Mouse (Mus musculus) fat pad, adult 2 months (tissue): Measurements from ENCODE around the gene Syna.

Source experiments
- DNase-seq: peaks from one replicate; pipeline ENCODE4 v3.0.0-alpha.2; 2011; ENCODE audit warnings: low read depth, low spot score; ENCODE audit errors: extremely low read depth

Gene Syna

DNA sequence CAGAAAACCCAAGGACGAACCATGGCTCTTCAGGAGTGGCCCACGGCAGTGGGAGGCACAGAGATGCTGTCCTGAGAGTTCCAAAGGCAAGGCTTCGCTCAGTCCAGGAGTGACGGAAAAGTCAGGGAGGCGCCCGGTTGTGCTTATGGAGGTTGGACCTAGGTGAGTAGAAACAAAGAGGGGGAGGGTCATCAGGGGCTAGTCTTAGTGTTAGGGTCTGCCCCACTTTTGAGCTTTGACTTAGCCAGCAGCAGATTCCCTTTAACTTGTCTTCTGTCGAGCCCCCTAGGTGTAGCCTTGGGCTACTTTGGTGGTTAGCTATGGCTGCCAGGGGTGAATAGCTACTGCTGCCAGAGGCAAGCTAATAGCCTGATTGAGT, at the start of gene Syna:
Syna (minus strand) TSS at position 101 of the 379 bp plus-strand sequence.
- no peak for DNase-seq

DNA sequence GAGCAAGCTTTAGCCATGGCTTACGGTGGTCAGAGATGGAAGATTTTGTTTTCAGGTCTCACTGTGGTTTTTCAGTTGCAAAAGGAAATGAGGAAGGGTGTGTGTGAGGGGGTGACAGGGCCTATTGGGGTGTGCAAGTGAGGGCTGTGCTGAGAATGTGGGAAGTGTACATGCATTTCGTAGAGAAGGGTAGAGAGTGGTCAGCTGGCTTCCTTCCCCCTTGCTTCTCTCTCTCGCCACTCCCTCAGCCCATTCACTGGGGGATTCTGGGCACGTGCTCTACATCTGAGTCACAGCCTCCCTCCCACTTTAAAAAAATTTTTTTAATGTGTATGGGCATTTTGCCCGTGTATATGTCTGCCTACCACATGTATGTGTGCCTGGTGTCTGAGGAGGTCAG, 47.1 kb upstream of the Syna start:
- DNase-seq: no peak

DNA sequence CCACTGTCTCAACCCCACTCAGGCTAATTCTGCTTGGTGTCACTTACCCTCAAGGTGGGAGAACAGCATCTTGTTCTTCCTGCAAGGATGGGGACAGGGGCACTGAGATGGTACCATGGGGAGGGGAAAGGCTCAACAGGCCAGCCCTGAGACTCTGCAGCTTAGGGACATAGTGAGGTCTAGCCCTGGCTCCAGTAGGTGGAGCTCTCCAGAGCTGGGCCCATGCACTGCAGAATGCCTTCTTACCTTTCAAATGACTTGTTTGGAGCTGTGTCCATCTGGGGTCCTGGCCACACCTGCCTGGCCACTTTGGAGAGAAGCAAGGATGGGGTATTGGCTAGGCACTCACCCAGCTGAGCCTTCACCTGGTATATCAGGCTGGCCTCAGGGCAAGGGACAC, 46.3 kb upstream of the Syna start:
- DNase-seq: no peak

DNA sequence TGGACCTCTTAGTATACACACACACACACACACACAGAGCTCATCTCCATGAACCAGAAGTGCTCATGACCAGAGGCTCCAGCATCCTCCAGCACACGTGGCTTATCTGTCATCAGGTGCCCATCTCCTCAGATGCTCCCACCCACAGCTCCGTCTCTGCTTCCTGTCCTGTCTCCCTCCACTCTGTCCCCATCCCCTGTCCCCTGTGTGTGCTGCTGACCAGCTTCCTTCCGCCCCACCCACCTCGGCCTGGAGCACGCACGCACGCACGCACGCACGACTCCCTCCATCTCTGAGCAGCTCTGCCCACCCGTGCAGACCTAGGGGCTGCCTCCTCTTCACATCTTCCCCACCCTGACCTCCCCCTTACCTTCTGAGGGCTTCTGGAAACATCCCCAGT, 44.4 kb upstream of the Syna start:
- DNase-seq: no peak

DNA sequence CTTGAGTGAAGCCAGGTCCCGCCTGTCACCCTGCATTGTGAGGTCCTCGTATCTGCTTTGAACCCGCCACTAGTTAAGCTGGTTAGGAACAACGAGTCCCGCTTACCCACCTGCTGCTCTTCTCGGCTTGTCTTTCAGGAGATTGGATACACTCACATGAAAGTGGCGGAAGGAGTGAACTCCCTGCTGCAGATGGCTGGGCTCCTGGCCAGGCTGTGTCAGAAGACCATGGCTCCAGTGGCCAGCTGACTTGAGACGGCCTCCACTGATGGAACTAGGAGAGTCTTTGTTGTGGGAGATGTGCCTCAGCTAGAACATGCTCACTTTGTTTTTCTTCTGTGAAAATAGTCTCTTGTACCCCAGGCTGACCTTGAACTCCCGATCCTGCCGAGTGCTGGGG, 37.7 kb upstream of the Syna start:
- no peak for DNase-seq

DNA sequence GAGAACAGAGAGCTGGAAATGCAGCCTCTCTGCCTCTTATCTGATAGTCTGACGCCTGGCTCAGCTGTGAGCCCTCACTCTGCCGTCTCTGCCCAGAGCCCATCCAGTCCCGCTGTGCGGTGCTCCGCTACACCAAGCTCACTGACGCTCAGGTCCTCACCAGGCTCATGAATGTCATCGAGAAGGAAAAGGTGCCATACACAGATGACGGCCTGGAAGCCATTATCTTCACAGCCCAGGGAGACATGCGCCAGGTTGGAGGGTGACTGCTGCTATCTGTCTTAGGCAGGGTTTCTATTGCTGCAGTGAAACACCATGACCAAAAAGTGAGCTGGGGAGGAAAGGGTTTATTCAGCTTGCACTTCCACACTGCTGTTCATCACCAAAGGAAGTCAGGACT, 33.1 kb upstream of the Syna start:
- DNase-seq: no peak

DNA sequence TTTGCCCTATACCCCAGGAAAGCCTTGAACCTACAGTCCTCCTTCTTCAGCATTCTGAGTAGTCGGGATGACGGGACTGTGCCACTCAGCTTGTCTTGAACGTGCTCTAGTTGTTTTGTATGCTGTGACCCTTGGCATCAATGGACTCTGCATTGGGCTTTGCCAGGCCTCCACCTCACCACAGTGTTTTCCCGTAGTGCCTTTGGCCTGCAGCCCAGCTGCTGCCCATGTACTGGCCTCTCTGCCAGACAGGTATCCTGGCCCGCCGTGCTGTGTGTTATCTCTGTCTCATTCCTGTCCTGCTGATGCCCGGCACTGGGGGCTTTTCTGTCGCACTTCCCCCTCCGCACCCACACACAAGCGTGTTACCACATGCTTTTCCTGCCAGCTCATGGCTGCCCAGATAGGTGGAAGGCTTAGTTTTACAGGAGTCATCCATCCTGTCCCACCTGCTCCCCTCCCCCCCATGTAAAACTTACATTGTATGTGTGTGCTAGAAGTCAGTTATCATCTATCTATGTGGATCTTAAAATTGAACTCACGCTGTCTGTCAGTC, 32.1 kb upstream of the Syna start:
- DNase-seq: no peak

DNA sequence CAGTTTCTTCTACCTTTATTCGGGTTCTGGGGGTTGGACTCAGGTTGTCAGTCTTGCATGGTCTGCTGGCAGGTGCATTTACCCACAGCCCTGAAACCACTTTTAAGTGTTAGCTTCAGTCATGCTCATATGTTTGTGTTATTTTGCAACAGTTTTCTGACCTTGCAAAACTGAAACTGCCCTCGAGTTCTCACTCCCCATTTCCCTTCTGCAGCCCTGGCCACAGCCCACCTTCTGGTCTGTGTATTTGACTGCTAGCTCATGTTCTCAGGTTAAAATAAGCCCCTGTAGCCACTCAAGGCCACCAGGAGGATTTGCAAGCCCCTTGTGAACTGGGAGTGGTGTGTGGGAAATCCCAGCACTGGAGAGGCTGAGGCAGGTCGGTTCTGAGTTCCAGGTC, 29.9 kb upstream of the Syna start:
- DNase-seq: no peak

DNA sequence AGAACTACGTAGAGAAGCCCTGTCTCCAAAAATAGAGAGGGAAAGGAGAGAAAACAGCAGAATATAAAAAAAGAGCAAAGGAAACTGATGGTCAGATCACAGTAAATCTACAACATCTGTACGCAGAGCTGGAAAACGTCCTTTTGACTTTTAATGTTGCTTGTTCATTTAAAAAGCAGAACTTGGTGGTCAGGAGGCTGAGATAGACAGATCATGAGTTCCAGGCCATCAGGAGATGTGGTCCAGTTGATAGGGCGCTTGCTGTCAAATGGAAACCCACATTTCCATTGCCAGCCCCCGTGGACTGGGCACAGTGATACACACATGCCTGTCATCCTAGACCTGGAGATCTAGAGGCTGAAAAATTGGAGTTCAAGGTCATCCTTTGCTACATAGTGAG, 24.8 kb upstream of the Syna start:
- DNase-seq: no peak

DNA sequence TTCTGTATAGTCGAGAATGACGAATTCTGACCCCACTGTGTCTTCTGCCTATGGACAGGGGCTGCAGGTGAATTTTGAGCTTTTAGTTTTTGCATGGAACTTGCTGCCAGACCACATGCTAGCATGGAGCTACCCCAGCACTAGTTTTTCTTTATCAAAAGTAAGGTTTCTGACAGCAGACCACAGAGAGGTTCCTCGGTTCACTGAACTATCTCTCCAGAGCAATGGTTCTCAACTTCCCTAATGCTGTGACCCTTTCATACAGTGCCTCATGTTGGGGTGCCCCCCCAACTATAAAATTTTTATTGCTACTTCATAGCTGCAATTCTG, 23.9 kb upstream of the Syna start:
- no peak for DNase-seq

DNA sequence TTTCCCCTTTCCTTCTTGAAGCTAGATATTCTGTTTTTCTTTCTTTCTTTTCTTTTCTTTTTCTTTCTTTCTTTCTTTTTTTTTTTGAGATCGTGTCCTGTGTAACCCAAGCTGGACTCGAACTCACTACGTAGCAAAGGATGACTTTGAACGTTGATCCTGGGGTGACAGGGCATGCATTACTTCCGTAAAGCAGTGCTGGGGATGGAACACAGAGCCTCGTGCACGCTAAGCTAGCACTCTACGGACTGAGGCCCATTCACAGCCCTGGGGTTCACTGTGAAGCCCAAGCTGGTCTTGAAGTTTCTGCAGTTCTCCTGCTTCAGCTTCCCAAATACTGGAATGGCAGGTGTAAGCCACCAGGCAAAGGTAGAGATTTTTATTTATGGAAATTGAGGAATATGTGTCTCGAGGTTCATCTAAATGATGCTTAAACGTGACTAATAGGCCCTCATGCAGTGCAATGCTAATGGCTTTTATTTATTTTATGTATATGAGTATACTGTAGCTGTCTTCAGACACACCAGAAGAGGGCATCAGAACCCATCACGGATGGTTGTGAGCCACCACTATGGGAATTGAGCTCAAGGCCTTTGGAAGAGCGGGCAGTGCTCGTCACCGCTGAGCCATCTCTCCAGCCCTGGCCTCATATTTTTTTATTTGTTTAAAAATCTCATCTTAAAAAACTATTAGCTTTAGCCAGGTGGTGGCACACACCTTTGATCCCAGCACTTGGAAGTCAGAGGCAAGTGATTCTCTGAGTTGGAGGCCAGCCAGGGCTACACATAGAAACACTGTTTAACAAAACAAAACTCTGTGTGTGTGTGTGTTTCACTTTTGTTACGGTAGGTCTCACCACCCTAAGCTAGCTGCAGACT, 23.3 kb upstream of the Syna start:
- no peak for DNase-seq

DNA sequence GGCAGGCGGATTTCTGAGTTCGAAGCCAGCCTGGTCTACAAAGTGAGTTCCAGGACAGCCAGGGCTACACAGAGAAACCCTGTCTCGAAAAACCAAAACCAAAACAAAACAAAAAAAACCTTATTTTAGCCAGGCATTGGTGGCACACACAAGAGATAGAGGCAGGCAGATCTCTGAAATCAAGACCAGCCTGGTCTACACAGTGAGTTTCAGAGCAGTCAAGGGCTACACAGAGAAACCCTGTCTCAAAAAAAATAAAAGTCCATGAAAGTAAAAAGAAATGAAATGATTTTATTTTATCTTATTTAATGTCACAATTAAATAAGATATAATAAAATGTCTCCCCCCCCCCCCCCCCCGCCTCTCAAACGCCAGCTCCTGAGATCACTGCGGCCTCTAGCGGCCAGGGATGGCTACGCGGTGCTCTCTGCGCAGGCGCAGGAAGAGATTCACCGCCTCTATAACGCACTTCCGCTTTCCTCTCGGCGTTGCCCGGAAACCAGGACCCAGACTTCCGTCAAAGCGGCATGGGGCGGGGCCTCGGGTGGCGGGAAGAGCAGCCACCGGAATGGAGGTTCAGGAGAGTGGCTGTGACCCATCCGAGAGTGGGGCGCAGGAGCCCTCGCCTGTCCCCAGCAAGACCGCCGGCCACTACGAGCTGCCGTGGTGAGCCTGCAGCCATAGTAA, 22.4 kb upstream of the Syna start:
- no peak for DNase-seq

DNA sequence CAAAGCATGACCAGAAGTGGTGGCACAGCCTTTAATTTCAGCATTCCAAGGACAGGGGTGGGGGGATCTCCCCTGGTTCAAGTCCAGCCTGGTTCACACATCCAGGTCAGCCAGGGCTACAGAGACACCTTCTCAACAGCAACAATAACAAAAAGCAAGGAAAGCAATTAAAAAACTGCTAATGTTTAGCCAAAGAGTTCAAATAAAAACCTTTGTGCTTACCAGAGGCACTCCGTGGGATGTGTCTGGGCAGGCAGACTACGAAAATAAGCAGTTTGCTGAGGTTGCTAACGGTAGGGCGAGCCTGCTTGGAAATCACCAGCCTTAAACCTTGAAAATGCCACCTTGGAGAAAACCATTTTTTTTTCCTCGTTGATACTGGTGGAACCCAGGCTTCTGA, 21.2 kb upstream of the Syna start, which contains the start of gene Rfc2:
Rfc2 (plus strand) TSS at position 221 of the 400 bp plus-strand sequence.
- DNase-seq: no peak

DNA sequence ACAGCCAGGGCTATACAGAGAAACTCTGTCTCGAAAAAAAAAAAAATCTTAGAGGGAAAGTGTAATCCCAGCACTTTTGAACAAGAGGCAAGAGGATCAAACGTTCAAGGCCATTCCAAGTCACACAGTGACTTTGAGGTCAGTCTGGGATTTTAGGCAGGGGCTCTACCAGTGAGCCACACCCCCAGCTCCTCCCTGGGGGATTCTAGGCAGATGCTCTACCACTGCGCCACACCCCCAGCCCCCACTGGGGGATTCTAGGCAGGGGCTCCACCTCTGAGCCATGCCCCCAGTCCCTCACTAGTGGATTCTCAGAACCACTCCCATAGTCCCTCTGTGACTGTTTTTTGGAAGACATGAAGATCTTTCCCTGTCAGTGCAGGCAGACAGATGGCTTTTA, 19.2 kb upstream of the Syna start:
- no peak for DNase-seq

DNA sequence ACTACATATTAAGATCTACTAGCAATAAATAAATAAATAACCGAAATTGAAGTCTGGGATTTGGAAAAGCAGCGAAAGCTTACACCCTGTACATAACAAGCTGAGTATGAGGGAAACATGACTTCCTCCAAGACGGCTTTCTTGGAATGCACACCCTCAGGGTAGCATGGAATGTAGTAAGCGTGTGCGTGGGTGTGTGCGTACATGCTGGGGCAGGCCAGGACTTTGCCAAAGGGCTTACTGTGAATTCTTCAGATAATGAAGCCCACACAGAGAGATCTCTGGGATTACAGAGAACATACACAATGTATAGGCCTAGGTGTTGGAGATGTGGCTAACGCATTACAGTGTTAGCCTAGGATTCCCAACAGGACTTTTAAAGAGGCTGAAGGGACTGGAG, 17.6 kb upstream of the Syna start:
- peak; percentile 83 for DNase-seq

DNA sequence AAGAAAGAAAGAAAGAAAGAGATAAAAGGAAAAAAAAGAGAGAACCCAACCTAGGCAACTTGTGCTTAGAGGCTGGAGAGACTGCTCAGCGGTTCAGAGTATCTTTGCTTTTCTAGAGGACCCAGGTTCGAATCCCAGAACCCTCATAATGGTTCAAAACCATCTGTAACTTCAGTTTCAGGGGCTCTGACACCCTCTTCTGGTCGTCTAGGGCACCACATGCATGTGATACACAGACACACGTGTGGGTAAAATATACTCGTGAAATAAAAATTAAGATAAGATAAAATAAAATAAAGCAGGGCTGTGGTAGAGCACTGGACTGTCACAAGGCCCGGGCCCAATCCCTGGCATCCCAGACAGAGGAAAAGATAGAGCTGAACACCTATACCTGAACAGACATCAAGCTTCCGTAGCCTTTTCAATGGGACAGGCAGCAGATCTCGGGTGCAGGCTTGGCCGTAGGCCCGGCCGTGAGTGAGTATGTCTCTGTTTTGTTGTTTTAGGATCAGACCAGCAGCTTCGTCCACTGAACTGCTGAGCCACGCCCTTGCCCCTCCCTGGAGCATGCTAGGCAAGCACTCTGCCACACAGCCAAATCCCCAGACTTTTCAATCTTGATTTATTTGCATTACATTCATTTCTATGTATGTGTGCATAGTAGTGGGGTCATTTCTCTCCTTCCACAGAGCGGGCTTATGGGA, 16.7 kb upstream of the Syna start:
- no peak for DNase-seq

DNA sequence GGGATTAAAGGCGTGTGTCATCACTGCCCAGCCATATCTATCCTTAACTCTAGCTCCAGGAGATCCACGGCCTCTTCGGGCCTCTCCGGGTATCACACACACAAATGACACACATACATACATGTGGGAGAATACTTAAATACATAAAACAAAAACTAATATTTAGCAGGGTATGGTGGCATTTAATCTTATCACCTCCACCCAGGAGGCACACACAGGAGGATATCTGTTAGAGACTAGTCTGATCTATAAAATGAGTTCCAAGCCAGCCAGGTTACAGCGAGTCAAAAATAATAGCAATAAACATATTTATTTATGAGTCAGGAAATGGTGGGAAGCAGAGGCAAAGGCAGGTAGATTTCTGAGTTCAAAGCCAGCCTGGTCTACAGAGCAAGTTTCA, 15.9 kb upstream of the Syna start:
- no peak for DNase-seq

DNA sequence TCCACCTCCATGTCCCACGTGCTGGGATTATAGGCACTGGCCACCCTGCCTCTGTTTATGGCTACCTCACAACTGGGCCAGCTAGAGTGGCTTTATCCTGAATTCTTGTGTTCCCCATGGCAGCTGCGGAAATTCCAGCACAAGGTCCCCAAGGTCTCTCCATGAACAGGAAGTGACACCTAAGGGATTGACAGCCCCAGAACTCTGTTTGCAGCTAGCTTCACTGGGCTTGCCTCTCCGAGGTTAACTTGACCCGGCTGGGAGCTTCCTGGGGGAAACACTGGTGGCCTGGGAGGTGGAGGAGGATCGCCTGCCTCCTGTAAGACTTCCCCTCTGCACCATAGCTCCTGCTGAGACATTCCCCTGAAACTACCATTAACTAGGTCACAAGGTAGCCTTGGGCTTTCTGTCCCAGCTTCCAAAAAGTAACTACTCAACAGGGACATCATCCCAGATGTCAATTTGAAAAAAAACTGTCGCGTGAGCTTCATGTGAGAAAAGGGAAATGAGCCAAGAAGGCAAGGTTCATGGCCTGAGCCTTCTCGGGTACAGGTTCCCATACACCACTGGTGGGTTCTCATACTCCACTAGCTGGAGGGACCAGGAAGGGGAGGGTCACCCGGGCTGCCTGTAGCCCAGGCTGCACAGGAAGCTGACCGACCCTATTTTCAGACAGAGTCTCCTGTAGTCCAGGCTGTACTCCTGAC, 12.7 kb upstream of the Syna start:
- DNase-seq: no peak

DNA sequence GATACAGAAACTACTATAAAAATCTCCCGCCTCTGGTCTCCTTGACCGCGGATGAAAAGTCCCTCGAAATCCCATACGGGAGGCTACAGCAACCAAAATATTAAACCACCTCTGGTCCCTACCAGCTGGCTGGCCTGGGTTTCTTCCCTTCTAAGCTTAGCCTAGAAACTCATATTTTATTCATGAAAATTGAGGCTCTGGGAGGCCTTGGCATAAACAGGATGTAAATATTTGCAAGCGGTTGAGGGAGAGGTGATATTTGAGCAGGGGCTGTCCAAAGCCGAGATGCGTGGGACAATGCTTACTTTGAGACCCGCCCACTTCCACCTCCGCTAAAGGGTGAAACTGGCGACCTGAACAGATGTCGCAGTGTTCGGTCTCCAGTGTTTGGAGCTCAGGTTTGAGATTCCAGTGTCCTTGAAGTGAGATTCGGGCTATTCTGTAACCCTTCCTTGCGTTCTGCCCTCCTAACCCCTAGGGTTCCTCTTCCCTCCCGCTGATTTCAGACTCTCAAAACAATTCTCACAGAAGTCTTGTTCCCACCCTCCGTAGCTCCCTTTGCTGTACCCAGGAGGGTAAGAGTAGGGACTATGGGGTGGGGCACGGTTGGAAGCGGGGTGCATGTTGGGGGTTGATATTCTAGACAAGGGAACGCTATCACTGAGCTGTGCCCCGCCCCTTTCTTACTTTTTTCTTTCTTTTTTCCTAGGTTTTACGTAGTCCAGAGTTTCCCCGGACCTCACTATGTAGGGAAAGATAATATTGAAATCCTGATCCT, 11.9 kb upstream of the Syna start:
- no peak for DNase-seq

DNA sequence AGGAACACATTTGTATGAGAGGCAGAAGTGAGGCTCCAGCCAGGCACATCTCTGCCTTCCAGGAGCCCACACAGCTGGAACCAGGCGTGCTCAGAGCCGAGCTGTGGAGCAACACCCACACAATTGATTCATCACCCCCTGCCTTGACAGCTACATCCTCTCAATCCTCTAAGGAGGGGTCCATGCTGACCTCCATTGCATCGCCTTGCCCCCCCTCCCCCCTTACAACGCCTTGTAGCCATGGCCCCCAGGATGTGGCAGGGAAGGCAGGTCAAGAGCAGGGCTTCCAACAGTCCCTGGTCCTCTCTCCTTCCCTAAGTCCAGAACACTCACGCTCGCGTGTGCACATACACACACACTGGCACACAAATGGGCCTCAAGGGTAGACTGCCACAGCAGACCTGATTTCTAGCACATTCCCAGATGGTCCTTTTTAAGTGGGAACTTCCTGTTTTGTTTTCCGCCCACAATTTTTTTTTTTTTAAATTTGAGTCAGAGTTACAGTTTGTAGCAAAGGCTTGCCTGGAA, 9.1 kb upstream of the Syna start:
- DNase-seq: no peak
